Mouse (Mus musculus) cerebellum, adult 11 months (tissue): ENCODE data around the gene Gm10762.
"Not testable (repeated sequence)": the region's sequence is repeated elsewhere in the genome, so short reads cannot be mapped to it uniquely, and the experiment has no call there.

Experiments used
- DNase-seq: peaks from one replicate; pipeline ENCODE4 v3.0.0; 2022

Gm10762 gene

GRCm38 (mm10) chr2:128967661-128968441 is at the start of gene Gm10762:
TSS of gene Gm10762 (minus strand) at chr2:128967725.
- DNase-seq = peak; percentile 75

- DNase-seq = not testable (repeated sequence)
Measured at GRCm38 (mm10) chr2:129008867-129009266, 41.3 kb upstream of the Gm10762 start.

- no peak for DNase-seq
Measured at GRCm38 (mm10) chr2:129006194-129006749, 38.7 kb upstream of the Gm10762 start.

- DNase-seq = no peak
Measured at GRCm38 (mm10) chr2:129004872-129005271, 37.3 kb upstream of the Gm10762 start.

- DNase-seq = no peak
Measured at GRCm38 (mm10) chr2:128984746-128985145, 17.2 kb upstream of the Gm10762 start.

- no peak for DNase-seq
Measured at GRCm38 (mm10) chr2:128975572-128975971, 8.0 kb upstream of the Gm10762 start.

GRCm38 (mm10) chr2:128972301-128972700 is 4.8 kb upstream of the Gm10762 start:
- no peak for DNase-seq

GRCm38 (mm10) chr2:128968475-128969083 is 1.1 kb upstream of the Gm10762 start:
- DNase-seq = no peak

- DNase-seq = peak; percentile 99
Measured at GRCm38 (mm10) chr2:128966641-128967580, 614 bp downstream of the Gm10762 start, which contains the start of gene Zc3h6. TSS of gene Zc3h6 (plus strand) at chr2:128967402.

- DNase-seq = no peak
Measured at GRCm38 (mm10) chr2:128966236-128966635, 1.3 kb downstream of the Gm10762 start.

- no peak for DNase-seq
Measured at GRCm38 (mm10) chr2:128965505-128966105, 1.9 kb downstream of the Gm10762 start.

GRCm38 (mm10) chr2:128954186-128954585 is 13.3 kb downstream of the Gm10762 start:
- no peak for DNase-seq

- peak; percentile 18 for DNase-seq
Measured at GRCm38 (mm10) chr2:128947962-128948588, 19.4 kb downstream of the Gm10762 start.

GRCm38 (mm10) chr2:128943538-128944528 is 23.7 kb downstream of the Gm10762 start, which contains the start of gene Zc3h8:
TSS of gene Zc3h8 (minus strand) at chr2:128944077.
- peak; percentile 97 for DNase-seq

- no peak for DNase-seq
Measured at GRCm38 (mm10) chr2:128936256-128936655, 31.3 kb downstream of the Gm10762 start.

GRCm38 (mm10) chr2:128930704-128931103 is 36.8 kb downstream of the Gm10762 start:
- DNase-seq = no peak

- no peak for DNase-seq
Measured at GRCm38 (mm10) chr2:128928446-128928845, 39.1 kb downstream of the Gm10762 start.

- no peak for DNase-seq
Measured at GRCm38 (mm10) chr2:128924799-128925198, 42.7 kb downstream of the Gm10762 start.
